Mouse (Mus musculus) testis, postnatal 10 days (tissue): ENCODE data around the gene 1700025G04Rik.

Experiments used
- DNase-seq: peaks from one replicate; pipeline ENCODE4 v3.0.0; 2021; ENCODE audit warnings: low spot score

1700025G04Rik gene

GRCm38 (mm10) chr1:152090018-152090553 lies at the start of gene 1700025G04Rik:
Gene 1700025G04Rik, minus strand, starts transcription at chr1:152090125.
- DNase-seq: peak; percentile 90

GRCm38 (mm10) chr1:152139496-152139895 lies 49.6 kb upstream of the 1700025G04Rik start:
- DNase-seq: no peak

GRCm38 (mm10) chr1:152130029-152130727 lies 40.3 kb upstream of the 1700025G04Rik start:
- DNase-seq: peak; percentile 52

- DNase-seq: no peak
Observed at GRCm38 (mm10) chr1:152125451-152125850, 35.5 kb upstream of the 1700025G04Rik start.

- DNase-seq: no peak
Observed at GRCm38 (mm10) chr1:152110123-152110522, 20.2 kb upstream of the 1700025G04Rik start.

- no peak for DNase-seq
Observed at GRCm38 (mm10) chr1:152106136-152106535, 16.2 kb upstream of the 1700025G04Rik start.

GRCm38 (mm10) chr1:152105246-152105645 lies 15.3 kb upstream of the 1700025G04Rik start:
- DNase-seq: no peak

GRCm38 (mm10) chr1:152101746-152102145 lies 11.8 kb upstream of the 1700025G04Rik start:
- DNase-seq: no peak

- DNase-seq: no peak
Observed at GRCm38 (mm10) chr1:152096045-152096444, 6.1 kb upstream of the 1700025G04Rik start.

- DNase-seq: peak; percentile 43
Observed at GRCm38 (mm10) chr1:152090564-152091545, 930 bp upstream of the 1700025G04Rik start.

GRCm38 (mm10) chr1:152089526-152089925 lies 399 bp downstream of the 1700025G04Rik start:
- DNase-seq: peak; percentile 68

GRCm38 (mm10) chr1:152088791-152089401 lies 1.0 kb downstream of the 1700025G04Rik start:
- peak; percentile 75 for DNase-seq

GRCm38 (mm10) chr1:152088030-152088429 lies 1.9 kb downstream of the 1700025G04Rik start:
- DNase-seq: no peak

GRCm38 (mm10) chr1:152086951-152087350 lies 3.0 kb downstream of the 1700025G04Rik start:
- DNase-seq: no peak

- no peak for DNase-seq
Observed at GRCm38 (mm10) chr1:152085561-152085960, 4.4 kb downstream of the 1700025G04Rik start.

- DNase-seq: peak; percentile 46
Observed at GRCm38 (mm10) chr1:152084638-152085345, 5.1 kb downstream of the 1700025G04Rik start.

- DNase-seq: no peak
Observed at GRCm38 (mm10) chr1:152081954-152082711, 7.8 kb downstream of the 1700025G04Rik start.

GRCm38 (mm10) chr1:152081121-152081520 lies 8.8 kb downstream of the 1700025G04Rik start:
- no peak for DNase-seq

- no peak for DNase-seq
Observed at GRCm38 (mm10) chr1:152080244-152080643, 9.7 kb downstream of the 1700025G04Rik start.

- DNase-seq: no peak
Observed at GRCm38 (mm10) chr1:152077171-152077715, 12.7 kb downstream of the 1700025G04Rik start.
